Mouse (Mus musculus) retina, postnatal 7 days (tissue): ENCODE measurements around the gene Ube2j1.

Experiments
- DNase-seq: peaks from one replicate; pipeline ENCODE4 v3.0.0-alpha.2; 2012; ENCODE audit warnings: low read depth, low spot score

Gene Ube2j1

GRCm38 (mm10) chr4:33071337-33071736, 40.1 kb downstream of the Ube2j1 start:
- no peak for DNase-seq

- DNase-seq: peak; percentile 16
Measured at GRCm38 (mm10) chr4:33072526-33073161, 41.4 kb downstream of the Ube2j1 start.

GRCm38 (mm10) chr4:33074406-33074805, 43.2 kb downstream of the Ube2j1 start:
- DNase-seq: no peak

GRCm38 (mm10) chr4:33074851-33075250, 43.6 kb downstream of the Ube2j1 start:
- DNase-seq: no peak

GRCm38 (mm10) chr4:33075776-33076524, 44.7 kb downstream of the Ube2j1 start:
- DNase-seq: no peak

- no peak for DNase-seq
Measured at GRCm38 (mm10) chr4:33077161-33077560, 45.9 kb downstream of the Ube2j1 start.

GRCm38 (mm10) chr4:33077724-33078123, 46.5 kb downstream of the Ube2j1 start:
- DNase-seq: no peak

- DNase-seq: no peak
Measured at GRCm38 (mm10) chr4:33078492-33078891, 47.3 kb downstream of the Ube2j1 start.

- DNase-seq: no peak
Measured at GRCm38 (mm10) chr4:33099118-33099694, 68.0 kb downstream of the Ube2j1 start.
